In the genomic region with DNA sequence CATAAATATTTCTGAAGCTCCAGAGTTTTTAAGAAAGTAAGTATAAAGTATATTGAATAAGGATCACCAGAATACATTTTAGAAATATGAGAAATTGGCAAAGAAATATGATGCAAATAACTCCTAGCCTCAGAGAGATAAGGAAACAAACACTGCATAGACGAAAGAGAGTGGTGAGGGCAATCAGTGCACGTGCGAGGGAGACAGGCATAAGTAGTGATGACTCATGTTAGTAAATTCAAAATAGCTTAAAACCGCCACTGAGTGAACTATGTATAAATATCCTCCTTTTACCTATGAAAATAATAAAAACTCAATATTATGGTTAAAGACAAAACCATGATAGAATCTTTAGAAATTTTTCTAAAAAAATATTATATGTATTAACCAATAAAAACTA, we compare ENCODE assay signal across 29 mouse cellular contexts.
"Had no signal": no experiment of that assay in that cellular context is flagged by ENCODE, and none has a peak within 500 bp of the region (broad histone marks: within the 10 kb centered on the region; RNA-seq: fewer than 3 reads in every experiment).

No protein-coding gene starts in this region.

- DNase-seq: left cerebral cortex, postnatal 4 days; liver; liver, embryonic 13.5 days; liver, postnatal 0 days; lung, adult 18-20 months; lung, adult 2 months; lung, embryonic 14.5 days; lung, postnatal 10 days; lung, postnatal 14 days; lung, postnatal 36 days; lung, postnatal 4 days had no signal

- H3K4me1 ChIP-seq: limb, embryonic 13.5 days; limb, embryonic 15.5 days; liver, embryonic 12.5 days; liver, embryonic 13.5 days; liver, embryonic 15.5 days; lung, embryonic 15.5 days; megakaryocyte, embryonic 14.5 days; midbrain, embryonic 10.5 days; midbrain, embryonic 12.5 days; midbrain, embryonic 13.5 days; midbrain, embryonic 15.5 days had no signal

- H3K27me3 ChIP-seq: limb, embryonic 12.5 days; limb, embryonic 13.5 days; limb, embryonic 15.5 days; liver, embryonic 12.5 days; liver, embryonic 13.5 days; liver, embryonic 15.5 days; lung, embryonic 15.5 days; megakaryocyte, embryonic 14.5 days; midbrain, embryonic 12.5 days; midbrain, embryonic 13.5 days; midbrain, embryonic 15.5 days had no signal

- H3K4me2 ChIP-seq: limb, embryonic 12.5 days; limb, embryonic 13.5 days; limb, embryonic 15.5 days; liver, embryonic 11.5 days; liver, embryonic 12.5 days; liver, embryonic 13.5 days; liver, embryonic 15.5 days; lung, embryonic 14.5 days; lung, embryonic 15.5 days; midbrain, embryonic 11.5 days; midbrain, embryonic 12.5 days; midbrain, embryonic 13.5 days; midbrain, embryonic 15.5 days had no signal

- H3K36me3 ChIP-seq: limb, embryonic 10.5 days; limb, embryonic 12.5 days; limb, embryonic 13.5 days; limb, embryonic 15.5 days; liver, embryonic 12.5 days; liver, embryonic 13.5 days; liver, embryonic 15.5 days; lung, embryonic 15.5 days; midbrain, embryonic 10.5 days; midbrain, embryonic 12.5 days; midbrain, embryonic 13.5 days; midbrain, embryonic 15.5 days had no signal

- ATAC-seq: liver, embryonic 12.5 days; liver, postnatal 0 days; lung, postnatal 0 days had no signal

- H3K9me3 ChIP-seq: limb, embryonic 10.5 days; limb, embryonic 12.5 days; limb, embryonic 13.5 days; limb, embryonic 15.5 days; liver, embryonic 12.5 days; liver, embryonic 13.5 days; liver, embryonic 15.5 days; lung, embryonic 15.5 days; megakaryocyte, embryonic 14.5 days; midbrain, embryonic 10.5 days; midbrain, embryonic 12.5 days; midbrain, embryonic 13.5 days; midbrain, embryonic 15.5 days had no signal

- H3K27ac ChIP-seq: limb, embryonic 10.5 days; limb, embryonic 12.5 days; limb, embryonic 13.5 days; limb, embryonic 15.5 days; liver, embryonic 12.5 days; liver, embryonic 13.5 days; liver, embryonic 14.5 days; liver, embryonic 15.5 days; lung, embryonic 15.5 days; macrophage; midbrain, embryonic 10.5 days; midbrain, embryonic 12.5 days; midbrain, embryonic 13.5 days; midbrain, embryonic 15.5 days had no signal

- H3K4me3 ChIP-seq: limb, embryonic 10.5 days; limb, embryonic 12.5 days; limb, embryonic 13.5 days; limb, embryonic 15.5 days; liver, embryonic 12.5 days; liver, embryonic 13.5 days; liver, embryonic 15.5 days; lung, embryonic 15.5 days; megakaryocyte, embryonic 14.5 days; midbrain, embryonic 10.5 days; midbrain, embryonic 12.5 days; midbrain, embryonic 13.5 days; midbrain, embryonic 15.5 days; myocyte had no signal

- H3K9ac ChIP-seq: limb, embryonic 12.5 days; limb, embryonic 13.5 days; limb, embryonic 15.5 days; liver, embryonic 12.5 days; liver, embryonic 13.5 days; liver, embryonic 14.5 days; liver, embryonic 15.5 days; liver, postnatal 0 days; lung, embryonic 14.5 days; lung, embryonic 15.5 days; midbrain, embryonic 12.5 days; midbrain, embryonic 13.5 days; midbrain, embryonic 15.5 days had no signal
